Mouse (Mus musculus): ENCODE data around the gene Stk38.

Gene Stk38

GRCm38 (mm10) chr17:28926866-28927635 lies 80.7 kb downstream of the Stk38 start:
- peak in 1 of 2 experiments; percentile 52 for DNase-seq (ENCODE audit: low spot score in 2 of 2)

GRCm38 (mm10) chr17:28926380-28926779 lies 81.4 kb downstream of the Stk38 start:
- peak; percentile 79 to 80 for DNase-seq (ENCODE audit: low spot score in 2 of 2)

GRCm38 (mm10) chr17:28924957-28925595 lies 82.7 kb downstream of the Stk38 start:
- peak in 1 of 2 experiments; percentile 34 for DNase-seq (ENCODE audit: low spot score in 2 of 2)

- no peak for DNase-seq (ENCODE audit: low spot score in 2 of 2)
These were observed 85.7 kb downstream of the Stk38 start for GRCm38 (mm10) chr17:28922096-28922495.

- no peak for DNase-seq (ENCODE audit: low spot score in 2 of 2)
These were observed 86.7 kb downstream of the Stk38 start for GRCm38 (mm10) chr17:28921086-28921485.

Measured in natural killer cell, adult 2 months (primary cell).